Mouse (Mus musculus): ENCODE measurements around the gene Aipl1. TPM values are rescaled to one million over a fixed set of nuclear protein-coding genes. Genes with fewer than 3 reads are reported as not detected.

Aipl1 gene
- total and polyA plus RNA-seq, 3 experiments, result 0.04 TPM; not detected in 2

GRCm38 (mm10) chr11:72022827-72023226 lies 14.5 kb downstream of the Aipl1 start:
- Histone ChIP-seq H3K4me1 (ENCODE audit: control insufficient read depth, insufficient read depth, low read length) (no peaks in the 10 kb centered on the region), H3K27me3 (ENCODE audit: control insufficient read depth, insufficient read depth, low read length) (no peaks in the 10 kb centered on the region), H3K4me3 (no peak overlapping the region), H3K9ac (ENCODE audit: low read depth, low read length) (no peak overlapping the region), H3K79me2 (replicated peaks; ENCODE audit: control insufficient read depth, insufficient read depth, low read length) (no peaks in the 10 kb centered on the region), H3K27ac (no peak overlapping the region), H3K36me3 (ENCODE audit: control insufficient read depth, insufficient read depth, low read length) (no peaks in the 10 kb centered on the region)
- intact Hi-C loops (cut with DNase I), result loop anchor here (5.0 kb wide), 2 partner anchors 346 to 686 kb away; no protein-coding TSS in a partner anchor
- DNase-seq, result no peak
- WGBS, result 82% methylated on average over 6 of the region's 6 CpGs
- TF ChIP-seq CTCF (IDR thresholded peaks at IDR 0.05) (no peak), POLR2A (IDR thresholded peaks at IDR 0.05; ENCODE audit: insufficient read depth, low read depth, low read length) (no peak), EP300 (IDR thresholded peaks at IDR 0.05; ENCODE audit: insufficient read depth, low read depth, low read length) (no peak)

GRCm38 (mm10) chr11:72021015-72021414 lies 16.3 kb downstream of the Aipl1 start:
- Histone ChIP-seq H3K27me3 (ENCODE audit: control insufficient read depth, insufficient read depth, low read length) (no peaks in the 10 kb centered on the region), H3K9ac (ENCODE audit: low read depth, low read length) (no peak overlapping the region), H3K4me3 (no peak overlapping the region), H3K4me1 (ENCODE audit: control insufficient read depth, insufficient read depth, low read length) (no peaks in the 10 kb centered on the region), H3K27ac (no peak overlapping the region), H3K79me2 (replicated peaks; ENCODE audit: control insufficient read depth, insufficient read depth, low read length) (no peaks in the 10 kb centered on the region), H3K36me3 (ENCODE audit: control insufficient read depth, insufficient read depth, low read length) (no peaks in the 10 kb centered on the region)
- DNase-seq, result no peak
- TF ChIP-seq EP300 (IDR thresholded peaks at IDR 0.05; ENCODE audit: insufficient read depth, low read depth, low read length), result no peak
- no peak for TF ChIP-seq CTCF (IDR thresholded peaks at IDR 0.05)
- TF ChIP-seq POLR2A (IDR thresholded peaks at IDR 0.05; ENCODE audit: insufficient read depth, low read depth, low read length), result no peak
- intact Hi-C loops (cut with DNase I), result loop anchor here (5.0 kb wide), 2 partner anchors 344 to 684 kb away; no protein-coding TSS in a partner anchor
- WGBS, result 62% methylated on average over 4 of the region's 4 CpGs

GRCm38 (mm10) chr11:72017253-72017601 lies 20.1 kb downstream of the Aipl1 start:
- H3K79me2 ChIP-seq (replicated peaks; ENCODE audit: control insufficient read depth, insufficient read depth, low read length), result no peaks in the 10 kb centered on the region
- no peak for DNase-seq
- H3K9ac ChIP-seq (ENCODE audit: low read depth, low read length), result no peak overlapping the region
- H3K27ac ChIP-seq, result no peak overlapping the region
- H3K4me3 ChIP-seq, result no peak overlapping the region
- H3K27me3 ChIP-seq (ENCODE audit: control insufficient read depth, insufficient read depth, low read length), result no peaks in the 10 kb centered on the region
- intact Hi-C loops (cut with DNase I), result no loop called here
- no peaks in the 10 kb centered on the region for H3K4me1 ChIP-seq (ENCODE audit: control insufficient read depth, insufficient read depth, low read length)
- WGBS, result 77% methylated on average over 9 of the region's 9 CpGs
- TF ChIP-seq CTCF (IDR thresholded peaks at IDR 0.05), result no peak
- TF ChIP-seq POLR2A (IDR thresholded peaks at IDR 0.05; ENCODE audit: insufficient read depth, low read depth, low read length), result no peak
- no peak for TF ChIP-seq EP300 (IDR thresholded peaks at IDR 0.05; ENCODE audit: insufficient read depth, low read depth, low read length)
- no peaks in the 10 kb centered on the region for H3K36me3 ChIP-seq (ENCODE audit: control insufficient read depth, insufficient read depth, low read length)

- Histone ChIP-seq H3K4me3 (no peak overlapping the region), H3K36me3 (ENCODE audit: control insufficient read depth, insufficient read depth, low read length) (no peaks in the 10 kb centered on the region), H3K4me1 (ENCODE audit: control insufficient read depth, insufficient read depth, low read length) (no peaks in the 10 kb centered on the region), H3K27me3 (ENCODE audit: control insufficient read depth, insufficient read depth, low read length) (no peaks in the 10 kb centered on the region), H3K27ac (no peak overlapping the region), H3K79me2 (replicated peaks; ENCODE audit: control insufficient read depth, insufficient read depth, low read length) (no peaks in the 10 kb centered on the region), H3K9ac (ENCODE audit: low read depth, low read length) (no peak overlapping the region)
- TF ChIP-seq EP300 (IDR thresholded peaks at IDR 0.05; ENCODE audit: insufficient read depth, low read depth, low read length) (no peak), POLR2A (IDR thresholded peaks at IDR 0.05; ENCODE audit: insufficient read depth, low read depth, low read length) (no peak), CTCF (IDR thresholded peaks at IDR 0.05) (no peak)
- 64% methylated on average over 13 of the region's 13 CpGs for WGBS
- DNase-seq, result no peak
- intact Hi-C loops (cut with DNase I), result no loop called here
Measured at GRCm38 (mm10) chr11:72016518-72017252, 20.6 kb downstream of the Aipl1 start.

- WGBS, result 77% methylated on average over 4 of the region's 4 CpGs
- Histone ChIP-seq H3K27ac (no peak overlapping the region), H3K79me2 (replicated peaks; ENCODE audit: control insufficient read depth, insufficient read depth, low read length) (no peaks in the 10 kb centered on the region), H3K4me1 (ENCODE audit: control insufficient read depth, insufficient read depth, low read length) (no peaks in the 10 kb centered on the region), H3K36me3 (ENCODE audit: control insufficient read depth, insufficient read depth, low read length) (no peaks in the 10 kb centered on the region), H3K27me3 (ENCODE audit: control insufficient read depth, insufficient read depth, low read length) (no peaks in the 10 kb centered on the region), H3K4me3 (no peak overlapping the region), H3K9ac (ENCODE audit: low read depth, low read length) (no peak overlapping the region)
- intact Hi-C loops (cut with DNase I), result no loop called here
- no peak for DNase-seq
- TF ChIP-seq CTCF (IDR thresholded peaks at IDR 0.05) (no peak), POLR2A (IDR thresholded peaks at IDR 0.05; ENCODE audit: insufficient read depth, low read depth, low read length) (no peak), EP300 (IDR thresholded peaks at IDR 0.05; ENCODE audit: insufficient read depth, low read depth, low read length) (no peak)
Measured at GRCm38 (mm10) chr11:72014674-72015073, 22.6 kb downstream of the Aipl1 start.

GRCm38 (mm10) chr11:72011955-72012354 lies 25.4 kb downstream of the Aipl1 start:
- Histone ChIP-seq H3K27ac (no peak overlapping the region), H3K79me2 (replicated peaks; ENCODE audit: control insufficient read depth, insufficient read depth, low read length) (no peaks in the 10 kb centered on the region), H3K9ac (ENCODE audit: low read depth, low read length) (no peak overlapping the region), H3K27me3 (ENCODE audit: control insufficient read depth, insufficient read depth, low read length) (no peaks in the 10 kb centered on the region), H3K4me1 (ENCODE audit: control insufficient read depth, insufficient read depth, low read length) (no peaks in the 10 kb centered on the region), H3K4me3 (no peak overlapping the region), H3K36me3 (ENCODE audit: control insufficient read depth, insufficient read depth, low read length) (no peaks in the 10 kb centered on the region)
- no peak for TF ChIP-seq EP300 (IDR thresholded peaks at IDR 0.05; ENCODE audit: insufficient read depth, low read depth, low read length)
- TF ChIP-seq CTCF (IDR thresholded peaks at IDR 0.05), result no peak
- TF ChIP-seq POLR2A (IDR thresholded peaks at IDR 0.05; ENCODE audit: insufficient read depth, low read depth, low read length), result no peak
- DNase-seq, result no peak
- 67% methylated on average over 1 of the region's 1 CpGs for WGBS
- intact Hi-C loops (cut with DNase I), result no loop called here
